Mouse (Mus musculus) lung, embryonic 16.5 days (tissue): Measurements from ENCODE around the gene Psmb1. TPM values are rescaled to one million over a fixed set of nuclear protein-coding genes. Genes with fewer than 3 reads are reported as not detected.
"Not testable (repeated sequence)": the region's sequence is repeated elsewhere in the genome, so short reads cannot be mapped to it uniquely, and the experiment has no call there.

ENCODE experiments used
- ATAC-seq: fragments of 200-750 bp; cut with Nextera tagmentation; 2 replicates; pipeline ENCODE4 v1.8.0; 2017; ENCODE audit warnings: low read depth, mild to moderate bottlenecking, moderate library complexity
- H3K27ac ChIP-seq: fragments of 300-500 bp; sonication (generic); 2 replicates; pipeline ENCODE4 v1.5.1; 2014; ENCODE audit warnings: mild to moderate bottlenecking, control low read depth, low read length
- H3K27me3 ChIP-seq: fragments of 300-500 bp; sonication (generic); 2 replicates; pipeline ENCODE4 v1.6.1; 2014; ENCODE audit warnings: low read depth, low read length, mixed read lengths; ENCODE audit not compliant: control insufficient read depth, insufficient read depth
- H3K36me3 ChIP-seq: fragments of 300-500 bp; sonication (generic); 2 replicates; pipeline ENCODE4 v1.6.1; 2014; ENCODE audit warnings: low read length; ENCODE audit not compliant: control insufficient read depth, insufficient read depth
- H3K4me1 ChIP-seq: fragments of 300-500 bp; sonication (generic); replicated peaks from 2 replicates; pipeline ENCODE4 v1.6.1; 2014; ENCODE audit warnings: low read length, mixed read lengths; ENCODE audit not compliant: control insufficient read depth, insufficient read depth
- H3K4me2 ChIP-seq: fragments of 300-500 bp; sonication (generic); 2 replicates; pipeline ENCODE4 v1.6.1; 2014; ENCODE audit warnings: low read depth, low read length, control low read depth
- H3K4me3 ChIP-seq: fragments of 300-500 bp; sonication (generic); 2 replicates; pipeline ENCODE4 v1.5.1; 2014; ENCODE audit warnings: mild to moderate bottlenecking, low read length, control low read depth
- H3K9ac ChIP-seq: fragments of 300-500 bp; sonication (generic); 2 replicates; pipeline ENCODE4 v1.6.1; 2014; ENCODE audit warnings: low read length, control low read depth
- H3K9me3 ChIP-seq: fragments of 300-500 bp; sonication (generic); 2 replicates; pipeline ENCODE4 v1.6.1; 2016; ENCODE audit warnings: low read length; ENCODE audit not compliant: control insufficient read depth
- whole genome bisulfite sequencing: fragments of 180-500 bp; shearing (Covaris S2); extraction: QIAGEN DNeasy Blood & Tissue Kit; methylation state at CpG from one replicate; pipeline ENCODE4 v1.1.7; 2014; 5-methylcytosine and 5-hydroxymethylcytosine counted together
- polyA plus RNA-seq: library from polyadenylated mRNA; unstranded; fragments of >200 nt; fragmentation: Nextera tagmentation; extraction: Ambion mirVana; gene quantifications from 2 replicates; pipeline ENCODE4 v1.2.1, GENCODE M21; 2015

Psmb1 gene
- polyA plus RNA-seq = 250 and 259 TPM in 2 replicates

DNA sequence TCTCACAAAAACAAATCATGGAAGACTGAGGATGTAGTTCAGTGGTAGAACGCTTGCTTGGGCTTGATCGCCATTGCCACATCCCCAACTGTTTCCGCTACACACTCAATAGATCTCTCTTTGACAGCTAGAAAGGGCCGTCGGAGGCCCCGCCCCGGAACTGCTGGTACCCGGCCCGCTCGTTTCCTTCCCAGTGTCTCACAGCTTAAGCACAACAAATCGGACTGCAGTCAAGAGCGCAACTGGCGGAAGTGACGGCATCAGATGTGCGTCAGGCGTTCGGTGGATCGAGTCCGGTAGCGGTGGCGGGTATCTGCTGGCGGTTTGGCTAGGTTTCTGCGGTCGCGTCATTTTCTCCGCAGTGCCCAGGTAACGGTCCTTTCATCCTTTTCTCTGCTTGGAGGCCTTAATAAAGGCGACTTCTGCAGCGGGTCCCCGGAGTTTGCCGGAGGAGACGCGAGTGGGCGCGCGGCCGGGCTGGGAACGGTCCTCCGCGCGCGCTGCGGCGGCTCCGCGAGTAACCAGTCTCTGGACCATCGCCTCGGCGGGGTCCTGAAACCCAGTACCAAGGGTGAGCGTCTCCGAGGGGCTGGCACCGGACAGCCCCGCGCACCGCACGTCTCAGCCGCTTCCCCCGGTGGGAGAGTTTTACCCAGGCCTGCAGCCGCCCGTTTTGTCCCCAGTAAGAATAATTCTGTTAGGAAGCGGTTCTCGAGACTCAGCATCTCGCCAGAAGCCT is at the start of gene Psmb1, which contains the start of gene Tbp:
Psmb1 (minus strand) TSS at position 96 of the 739 bp plus-strand sequence.
Tbp (plus strand) TSS at position 233 of the 739 bp plus-strand sequence.
- Histone ChIP-seq H3K4me2 (peak within 1 kb of the TSS; percentile 88), H3K9ac (peak within 1 kb of the TSS; percentile 94), H3K4me3 (peak within 1 kb of the TSS; percentile 97), H3K27ac (peak within 1 kb of the TSS; percentile 88), H3K36me3 (peaks cover 15% of the 10 kb centered on the region), H3K27me3 (no peaks in the 10 kb centered on the region), H3K9me3 (no peaks in the 10 kb centered on the region), H3K4me1 (peaks cover 26% of the 10 kb centered on the region)
- ATAC-seq = peak; percentile 95
- WGBS = under 1% methylated on average over 63 of the region's 63 CpGs

- Histone ChIP-seq H3K36me3 (no peaks in the 10 kb centered on the region), H3K27ac (no peak overlapping the region), H3K27me3 (no peaks in the 10 kb centered on the region), H3K9ac (no peak overlapping the region), H3K4me1 (no peaks in the 10 kb centered on the region), H3K9me3 (no peaks in the 10 kb centered on the region), H3K4me3 (no peak overlapping the region), H3K4me2 (no peak overlapping the region)
- 68% methylated on average over 4 of the region's 4 CpGs for WGBS
- ATAC-seq = no peak
Observed at GRCm38 (mm10) chr17:15546440-15546839, 46.9 kb upstream of the Psmb1 start.

GRCm38 (mm10) chr17:15543868-15544267 is 44.3 kb upstream of the Psmb1 start:
- H3K4me2 ChIP-seq = not testable (repeated sequence)

GRCm38 (mm10) chr17:15540309-15540708 is 40.8 kb upstream of the Psmb1 start:
- Histone ChIP-seq H3K9me3 (no peaks in the 10 kb centered on the region), H3K4me3 (no peak overlapping the region), H3K27ac (no peak overlapping the region), H3K36me3 (no peaks in the 10 kb centered on the region), H3K4me2 (no peak overlapping the region), H3K4me1 (peaks cover 6% of the 10 kb centered on the region), H3K27me3 (peaks cover 7% of the 10 kb centered on the region), H3K9ac (no peak overlapping the region)
- 74% methylated on average over 4 of the region's 4 CpGs for WGBS
- no peak for ATAC-seq

More at GRCm38 (mm10) chr17:15543868-15544267, 44.3 kb upstream of the Psmb1 start:
- ATAC-seq, H3K36me3 ChIP-seq, H3K27me3 ChIP-seq, H3K9me3 ChIP-seq, H3K4me1 ChIP-seq, H3K9ac ChIP-seq, H3K27ac ChIP-seq, H3K4me3 ChIP-seq: not testable (repeated sequence)
- 51% methylated on average over 3 of the region's 4 CpGs for WGBS

- ATAC-seq = 0 out of 2 replicates have a peak, but pooled peaks have one; percentile 38
- Histone ChIP-seq H3K9me3 (no peaks in the 10 kb centered on the region), H3K36me3 (no peaks in the 10 kb centered on the region), H3K9ac (peak overlapping the region; percentile 49), H3K4me2 (peak overlapping the region; percentile 81), H3K4me3 (peak overlapping the region; percentile 48), H3K4me1 (peaks cover 6% of the 10 kb centered on the region), H3K27me3 (peaks cover 7% of the 10 kb centered on the region), H3K27ac (no peak overlapping the region)
- under 1% methylated on average over 33 of the region's 33 CpGs for WGBS
Observed at GRCm38 (mm10) chr17:15536457-15536904, 36.9 kb upstream of the Psmb1 start.

GRCm38 (mm10) chr17:15535943-15536342 is 36.4 kb upstream of the Psmb1 start:
- Histone ChIP-seq H3K27me3 (peaks cover 7% of the 10 kb centered on the region), H3K9me3 (no peaks in the 10 kb centered on the region), H3K36me3 (no peaks in the 10 kb centered on the region), H3K4me2 (peak overlapping the region; percentile 81), H3K4me3 (peak overlapping the region; percentile 48), H3K4me1 (peaks cover 6% of the 10 kb centered on the region), H3K9ac (peak overlapping the region; percentile 49), H3K27ac (no peak overlapping the region)
- 17% methylated on average over 8 of the region's 8 CpGs for WGBS
- ATAC-seq = no peak

GRCm38 (mm10) chr17:15535162-15535800 is 35.7 kb upstream of the Psmb1 start:
- Histone ChIP-seq H3K9ac (no peak overlapping the region), H3K4me2 (no peak overlapping the region), H3K27ac (no peak overlapping the region), H3K4me3 (no peak overlapping the region), H3K9me3 (no peaks in the 10 kb centered on the region), H3K27me3 (peaks cover 7% of the 10 kb centered on the region), H3K4me1 (peaks cover 6% of the 10 kb centered on the region), H3K36me3 (no peaks in the 10 kb centered on the region)
- no peak for ATAC-seq
- WGBS = 60% methylated on average over 10 of the region's 11 CpGs

GRCm38 (mm10) chr17:15530141-15530540 is 30.6 kb upstream of the Psmb1 start:
- Histone ChIP-seq H3K9ac (no peak overlapping the region), H3K9me3 (no peaks in the 10 kb centered on the region), H3K36me3 (no peaks in the 10 kb centered on the region), H3K4me1 (peaks cover 10% of the 10 kb centered on the region), H3K27me3 (no peaks in the 10 kb centered on the region; the same call in 1 of the 2 replicates), H3K4me3 (no peak overlapping the region), H3K27ac (no peak overlapping the region), H3K4me2 (no peak overlapping the region)
- 12% methylated on average over 5 of the region's 5 CpGs for WGBS
- no peak for ATAC-seq

GRCm38 (mm10) chr17:15528887-15529286 is 29.3 kb upstream of the Psmb1 start:
- no peak for ATAC-seq
- peaks cover 10% of the 10 kb centered on the region for H3K4me1 ChIP-seq
- WGBS = 72% methylated on average over 2 of the region's 2 CpGs
- no peak overlapping the region for H3K27ac ChIP-seq
- H3K9ac ChIP-seq = no peak overlapping the region
- no peak overlapping the region for H3K4me3 ChIP-seq
- H3K36me3 ChIP-seq = peaks cover 6% of the 10 kb centered on the region
- no peaks in the 10 kb centered on the region for H3K9me3 ChIP-seq
- no peak overlapping the region for H3K4me2 ChIP-seq
- H3K27me3 ChIP-seq = no peaks in the 10 kb centered on the region
